Mouse (Mus musculus) MEL (cell line): Measurements from ENCODE around the gene Parp9. TPM values are rescaled to one million over a fixed set of nuclear protein-coding genes. Genes with fewer than 3 reads are reported as not detected.
A peak's percentile ranks its signal among the peaks of the same experiment; 100 is the strongest.
"Not testable (repeated sequence)": the region's sequence is repeated elsewhere in the genome, so short reads cannot be mapped to it uniquely, and the experiment has no call there.

ENCODE experiments used
- DNase-seq: peaks from one replicate; pipeline ENCODE4 v3.0.0; 2011; ENCODE audit warnings: low read depth, low spot score
- H3K27ac ChIP-seq: 2 replicates; pipeline ENCODE4 v1.5.1; 2012; ENCODE audit warnings: low read depth, mild to moderate bottlenecking, control low read depth, low read length, moderate library complexity; ENCODE audit not compliant: control insufficient read depth
- H3K27me3 ChIP-seq, 2 experiments: fragments of 150-350 bp in 1 of 2; sonication (generic) in 1 of 2; 2 replicates each; pipeline ENCODE4 v1.6.1; 2012; ENCODE audit warnings: low read length in 2 of 2, mild to moderate bottlenecking in 2 of 2, improper control_type of control experiment in 1 of 2, moderate library complexity in 1 of 2; ENCODE audit not compliant: insufficient read depth in 2 of 2, control insufficient read depth in 1 of 2
- H3K36me3 ChIP-seq, 2 experiments: 2 replicates each; pipeline ENCODE4 v1.6.1; 2012 to 2014; ENCODE audit warnings: low read length in 2 of 2, improper control_type of control experiment in 1 of 2, inconsistent platforms in 1 of 2, mild to moderate bottlenecking in 1 of 2; ENCODE audit not compliant: insufficient read depth in 2 of 2, control insufficient read depth in 1 of 2
- H3K4me1 ChIP-seq, 2 experiments: fragments of 150-350 bp in 1 of 2; sonication (generic) in 1 of 2; 2 replicates each; pipeline ENCODE4 v1.6.1; 2012; ENCODE audit warnings: low read length in 2 of 2, improper control_type of control experiment in 1 of 2, mild to moderate bottlenecking in 1 of 2; ENCODE audit not compliant: insufficient read depth in 2 of 2, control insufficient read depth in 1 of 2
- H3K4me3 ChIP-seq, 2 experiments: fragments of 150-350 bp in 1 of 2; sonication (generic) in 1 of 2; 2 replicates each; pipeline ENCODE4 v1.5.1; 2012; ENCODE audit warnings: low read depth in 2 of 2, low read length in 2 of 2, mild to moderate bottlenecking in 2 of 2, moderate library complexity in 2 of 2, control low read depth in 1 of 2, improper control_type of control experiment in 1 of 2; ENCODE audit not compliant: control insufficient read depth in 1 of 2, insufficient read depth in 1 of 2
- H3K79me2 ChIP-seq: 2 replicates; pipeline ENCODE4 v1.6.1; 2012; ENCODE audit warnings: mild to moderate bottlenecking, low read length, moderate library complexity; ENCODE audit not compliant: control insufficient read depth, poor library complexity, insufficient read depth
- H3K9ac ChIP-seq: 2 replicates; pipeline ENCODE4 v1.6.1; 2012; ENCODE audit warnings: low read depth, mild to moderate bottlenecking, control low read depth, low read length, moderate library complexity; ENCODE audit not compliant: control insufficient read depth, poor library complexity, severe bottlenecking
- H3K9me3 ChIP-seq: fragments of 150-350 bp; sonication (generic); replicated peaks from 2 replicates; pipeline ENCODE4 v1.6.1; 2012; ENCODE audit warnings: mild to moderate bottlenecking, low read length, improper control_type of control experiment, moderate library complexity; ENCODE audit not compliant: insufficient read depth
- CTCF ChIP-seq, 3 experiments: IDR thresholded peaks in 2 of 3; conservative IDR thresholded peaks in 1 of 3; 2 replicates each; pipeline ENCODE4 v1.5.1; 2011 to 2012; ENCODE audit warnings: low read length in 3 of 3, low read depth in 2 of 3, mild to moderate bottlenecking in 2 of 3, improper control_type of control experiment in 1 of 3, inconsistent platforms in 1 of 3, mixed read lengths in 1 of 3, moderate library complexity in 1 of 3; ENCODE audit not compliant: control insufficient read depth in 1 of 3, insufficient read depth in 1 of 3, poor library complexity in 1 of 3, severe bottlenecking in 1 of 3
- ELF1 ChIP-seq: IDR thresholded peaks from 2 replicates; pipeline ENCODE4 v1.6.1; 2014; ENCODE audit warnings: low read depth, mild to moderate bottlenecking, inconsistent platforms, low read length, improper control_type of control experiment, moderate library complexity
- EP300 ChIP-seq, 2 experiments: IDR thresholded peaks; 2 replicates each; pipeline ENCODE4 v1.6.1; 2011; ENCODE audit warnings: improper control_type of control experiment in 2 of 2, low read length in 2 of 2, low read depth in 1 of 2, mild to moderate bottlenecking in 1 of 2
- ETS1 ChIP-seq: IDR thresholded peaks from 2 replicates; pipeline ENCODE4 v1.6.1; 2012; ENCODE audit warnings: low read depth, mild to moderate bottlenecking, inconsistent platforms, low read length, improper control_type of control experiment, moderate library complexity
- HCFC1 ChIP-seq: IDR thresholded peaks from 2 replicates; pipeline ENCODE4 v1.6.1; 2012; ENCODE audit warnings: low read depth, mild to moderate bottlenecking, inconsistent platforms, low read length, improper control_type of control experiment, moderate library complexity
- JUND ChIP-seq: IDR thresholded peaks from 2 replicates; pipeline ENCODE4 v1.6.1; 2011; ENCODE audit warnings: low read depth, mild to moderate bottlenecking, improper control_type of control experiment, low read length
- MAX ChIP-seq: IDR thresholded peaks from 2 replicates; pipeline ENCODE4 v1.6.1; 2011; ENCODE audit warnings: low read length, improper control_type of control experiment
- MAZ ChIP-seq: IDR thresholded peaks from 2 replicates; pipeline ENCODE4 v1.6.1; 2012; ENCODE audit warnings: low read depth, mild to moderate bottlenecking, inconsistent platforms, low read length, improper control_type of control experiment
- MEF2A ChIP-seq: IDR thresholded peaks from 2 replicates; pipeline ENCODE4 v1.6.1; 2014; ENCODE audit warnings: low read depth, mild to moderate bottlenecking, inconsistent platforms, low read length, improper control_type of control experiment; ENCODE audit not compliant: poor library complexity, insufficient replicate concordance, severe bottlenecking; ENCODE audit errors: extremely low read depth
- MYC ChIP-seq: IDR thresholded peaks from 2 replicates; pipeline ENCODE4 v1.6.1; 2011; ENCODE audit warnings: low read depth, mild to moderate bottlenecking, low read length, improper control_type of control experiment, moderate library complexity
- NELFE ChIP-seq: IDR thresholded peaks from 2 replicates; pipeline ENCODE4 v1.6.1; 2011; ENCODE audit warnings: low read depth, low read length, improper control_type of control experiment
- NRF1 ChIP-seq: IDR thresholded peaks from 2 replicates; pipeline ENCODE4 v1.6.1; 2014; ENCODE audit warnings: low read depth, mild to moderate bottlenecking, inconsistent platforms, low read length, improper control_type of control experiment, moderate library complexity; ENCODE audit not compliant: poor library complexity, insufficient read depth, severe bottlenecking
- SIN3A ChIP-seq: IDR thresholded peaks from 2 replicates; pipeline ENCODE4 v1.6.1; 2012; ENCODE audit warnings: low read length, improper control_type of control experiment, inconsistent platforms
- SMC3 ChIP-seq: IDR thresholded peaks from 2 replicates; pipeline ENCODE4 v1.6.1; 2011; ENCODE audit warnings: low read depth, low read length, improper control_type of control experiment
- TBP ChIP-seq: IDR thresholded peaks from 2 replicates; pipeline ENCODE4 v1.8.0; 2011; ENCODE audit warnings: low read depth, low read length, improper control_type of control experiment
- UBTF ChIP-seq: IDR thresholded peaks from 2 replicates; pipeline ENCODE4 v1.6.1; 2012; ENCODE audit warnings: low read depth, mild to moderate bottlenecking, inconsistent platforms, low read length, improper control_type of control experiment, moderate library complexity, borderline replicate concordance; ENCODE audit not compliant: insufficient read depth
- USF2 ChIP-seq, 2 experiments: IDR thresholded peaks; 2 replicates each; pipeline ENCODE4 v1.6.1; 2011 to 2012; ENCODE audit warnings: improper control_type of control experiment in 2 of 2, low read length in 2 of 2, borderline replicate concordance in 1 of 2, inconsistent platforms in 1 of 2, low read depth in 1 of 2, mild to moderate bottlenecking in 1 of 2; ENCODE audit not compliant: insufficient read depth in 1 of 2
- ZC3H11A ChIP-seq: IDR thresholded peaks from 2 replicates; pipeline ENCODE4 v1.6.1; 2012; ENCODE audit warnings: low read depth, mild to moderate bottlenecking, inconsistent platforms, low read length, improper control_type of control experiment
- ZKSCAN1 ChIP-seq: IDR thresholded peaks from 2 replicates; pipeline ENCODE4 v1.6.1; 2012; ENCODE audit warnings: low read depth, mild to moderate bottlenecking, inconsistent platforms, low read length, improper control_type of control experiment, moderate library complexity
- ZMIZ1 ChIP-seq: IDR thresholded peaks from 2 replicates; pipeline ENCODE4 v1.6.1; 2012; ENCODE audit warnings: low read depth, mild to moderate bottlenecking, inconsistent platforms, low read length, improper control_type of control experiment, moderate library complexity
- ZNF384 ChIP-seq: IDR thresholded peaks from 2 replicates; pipeline ENCODE4 v1.6.1; 2012; ENCODE audit warnings: low read depth, mild to moderate bottlenecking, inconsistent platforms, low read length, improper control_type of control experiment
- polyA plus RNA-seq, 2 experiments: library from polyadenylated mRNA; stranded (reverse) in 1 of 2; unstranded in 1 of 2; fragments of >175 nt in 1 of 2; fragments of >200 nt in 1 of 2; gene quantifications; 2 replicates each; pipeline versions ENCODE4 v1.2.1 to v1.2.4; 2012; ENCODE audit warnings: low replicate concordance in 2 of 2, low read depth in 1 of 2; ENCODE audit not compliant: insufficient read length in 2 of 2, insufficient read depth in 1 of 2, missing spikeins in 1 of 2
- total RNA-seq: library from RNA; depleted of rRNA; stranded (reverse); fragments of 300-350 nt; gene quantifications from 2 replicates; pipeline ENCODE4 v1.2.3, GENCODE M21; 2012

Gene Parp9
- total and polyA plus RNA-seq, 3 experiments: 3.4 to 5.3 TPM; not detected in 1

DNA sequence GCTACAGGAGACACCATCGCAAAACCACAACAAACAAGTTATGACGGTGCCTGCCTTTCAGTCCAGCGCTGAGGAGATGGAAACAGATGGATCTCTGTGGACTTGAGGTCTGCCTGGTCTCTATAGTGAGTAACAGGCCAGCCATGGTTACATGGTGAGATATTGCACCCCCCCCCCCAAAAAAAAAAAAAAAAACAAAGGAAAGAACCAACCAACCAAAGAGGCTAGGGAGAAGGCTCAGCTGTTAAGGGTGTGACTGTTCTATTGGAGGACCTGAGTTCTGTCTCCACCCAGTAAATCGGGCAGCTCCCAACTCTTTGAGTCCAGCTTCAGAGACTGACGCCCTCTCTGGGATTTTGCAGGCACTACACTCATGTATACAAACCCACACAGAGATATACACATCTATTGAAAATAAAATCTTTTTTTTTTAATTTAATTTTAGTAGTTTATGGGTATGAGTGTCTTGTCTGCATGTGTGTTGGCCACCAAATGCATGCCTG, 14.4 kb downstream of the Parp9 start:
- Histone ChIP-seq H3K4me3 (no peak overlapping the region), H3K9ac (no peak overlapping the region), H3K27me3 (no peaks in the 10 kb centered on the region), H3K4me1 (no peaks in the 10 kb centered on the region; a peak in 1 of 4 replicates), H3K36me3 (no peaks in the 10 kb centered on the region; a peak in 2 of 4 replicates), H3K9me3 (no peaks in the 10 kb centered on the region), H3K27ac (no peak overlapping the region), H3K79me2 (no peaks in the 10 kb centered on the region)
- TF ChIP-seq UBTF (no peak), ZMIZ1 (no peak), NELFE (no peak), ZKSCAN1 (no peak), ZNF384 (peak; percentile 35; the same call in 1 of the 2 replicates)
- DNase-seq: peak; percentile 37

DNA sequence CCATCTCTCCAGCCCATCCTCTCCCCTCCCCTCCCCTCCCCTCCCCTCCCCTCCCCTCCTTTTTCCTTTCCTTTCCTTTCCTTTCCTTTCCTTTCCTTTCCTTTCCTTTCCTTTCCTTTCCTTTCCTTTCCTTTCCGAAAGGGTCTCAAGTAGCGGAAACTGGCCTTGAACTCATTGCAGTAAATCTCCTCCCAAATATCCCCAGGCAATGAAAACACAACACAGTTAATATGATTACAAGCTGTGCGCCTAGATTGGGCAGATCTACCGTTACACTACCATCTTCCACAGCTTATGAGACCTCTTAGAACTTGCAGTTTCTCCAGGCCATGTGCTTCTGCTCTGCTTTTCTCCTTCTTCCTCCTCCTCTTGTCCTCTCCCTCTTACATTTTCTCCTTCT, 27.7 kb downstream of the Parp9 start:
- not testable (repeated sequence) for H3K9ac ChIP-seq, H3K79me2 ChIP-seq, H3K9me3 ChIP-seq, H3K4me1 ChIP-seq, H3K36me3 ChIP-seq, DNase-seq, H3K27ac ChIP-seq, H3K4me3 ChIP-seq, H3K27me3 ChIP-seq

DNA sequence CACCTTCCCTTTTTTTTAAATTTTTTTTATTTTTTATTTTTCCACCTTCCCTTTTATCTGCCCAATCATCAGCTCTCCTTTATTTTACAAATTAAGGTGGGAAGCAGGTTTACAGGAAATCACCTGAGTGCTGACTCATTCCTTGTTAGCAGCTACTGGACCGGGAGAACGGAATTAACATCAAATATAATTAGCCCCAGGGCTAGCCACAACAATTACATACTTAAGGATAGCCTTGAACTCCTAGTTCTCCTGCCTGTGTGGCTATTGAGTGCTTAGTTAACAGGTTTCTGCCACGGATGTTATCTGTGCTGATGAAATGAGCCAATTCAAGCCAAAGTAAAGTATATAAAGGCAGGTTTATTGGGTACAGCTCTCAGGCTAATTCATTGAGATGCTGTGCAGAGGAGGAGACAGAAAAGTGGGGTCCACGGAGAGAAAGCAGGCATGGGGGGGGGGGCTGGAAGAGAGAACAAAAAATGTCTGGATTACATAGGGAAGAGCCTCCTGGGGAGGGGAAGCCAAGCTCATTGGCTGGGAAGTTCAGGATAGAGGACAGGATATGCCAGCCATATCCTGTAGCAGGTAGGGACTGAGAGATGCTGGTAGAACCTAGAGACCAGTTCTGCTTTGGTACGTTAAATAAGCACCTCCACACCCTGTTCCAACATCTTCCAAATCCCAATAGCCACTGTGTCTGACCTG, 28.3 kb downstream of the Parp9 start:
- Histone ChIP-seq H3K36me3 (peaks cover 0 to 2% of the 10 kb centered on the region in 2 experiments; a peak in 2 of 4 replicates), H3K4me1 (no peaks in the 10 kb centered on the region), H3K79me2 (no peaks in the 10 kb centered on the region), H3K4me3 (no peak overlapping the region), H3K9me3 (no peaks in the 10 kb centered on the region), H3K27me3 (no peaks in the 10 kb centered on the region), H3K27ac (no peak overlapping the region), H3K9ac (no peak overlapping the region)
- TF ChIP-seq JUND (no peak), USF2 (IDR thresholded peaks at IDR 0.05; ENCODE audit: borderline replicate concordance in 1 of 2, insufficient read depth in 1 of 2, low read depth in 1 of 2, low read length in 2 of 2) (no peak), MYC (no peak), SMC3 (no peak), TBP (no peak), ZMIZ1 (no peak), ETS1 (no peak), MEF2A (no peak), UBTF (no peak), CTCF (IDR thresholded peaks at IDR 0.05 in 2 of 3, conservative IDR thresholded peaks at IDR 0.05 in 1 of 3; ENCODE audit: control insufficient read depth in 1 of 3, insufficient read depth in 1 of 3, low read depth in 2 of 3, low read length in 3 of 3, poor library complexity in 1 of 3, severe bottlenecking in 1 of 3) (no peak), SIN3A (no peak), MAZ (no peak), NRF1 (no peak), ELF1 (no peak), ZC3H11A (no peak), MAX (no peak), HCFC1 (no peak), ZKSCAN1 (no peak), NELFE (no peak), EP300 (IDR thresholded peaks at IDR 0.05; ENCODE audit: low read depth in 1 of 2, low read length in 2 of 2) (no peak)
- no peak for DNase-seq
